Mouse (Mus musculus): ENCODE results near the gene Chsy1. TPM values are rescaled to one million over a fixed set of nuclear protein-coding genes. Genes with fewer than 3 reads are reported as not detected.

Gene Chsy1
- polyA plus RNA-seq, 1 experiment from 2014 or later, result 24.0 TPM

- H3K4me1 ChIP-seq (ENCODE audit: control insufficient read depth in 2 of 2, insufficient read depth in 2 of 2, low read length in 2 of 2), result peaks cover 3 to 13% of the 10 kb centered on the region in 2 experiments; a peak in 3 of 4 replicates
- no peak overlapping the region for H3K4me3 ChIP-seq (ENCODE audit: control insufficient read depth in 1 of 2, insufficient read depth in 1 of 2, low read depth in 1 of 2, low read length in 2 of 2)
- no peak overlapping the region for H3K9ac ChIP-seq (ENCODE audit: low read length)
- H3K9me3 ChIP-seq (ENCODE audit: control insufficient read depth, low read length), result no peaks in the 10 kb centered on the region
- ATAC-seq (ENCODE audit: insufficient number of reproducible peaks, insufficient read depth, low FRiP score, low read depth), result no peak
- H3K27me3 ChIP-seq (ENCODE audit: control insufficient read depth, insufficient read depth, low read length), result no peaks in the 10 kb centered on the region
- 79% methylated on average over 4 of the region's 4 CpGs for WGBS
- H3K27ac ChIP-seq (replicated peaks in 1 of 2; ENCODE audit: control insufficient read depth in 1 of 2, insufficient read depth in 1 of 2, low read depth in 2 of 2, low read length in 2 of 2), result no peak overlapping the region
- H3K4me2 ChIP-seq (ENCODE audit: low read length), result no peak overlapping the region
- peaks cover 48% of the 10 kb centered on the region for H3K36me3 ChIP-seq (ENCODE audit: control insufficient read depth, insufficient read depth, low read length)
Observed at GRCm38 (mm10) chr7:66176256-66176655, 66.9 kb downstream of the Chsy1 start.

- ATAC-seq (ENCODE audit: insufficient number of reproducible peaks, insufficient read depth, low FRiP score, low read depth), result no peak
- no peak overlapping the region for H3K4me2 ChIP-seq (ENCODE audit: low read length)
- no peak overlapping the region for H3K4me3 ChIP-seq (ENCODE audit: control insufficient read depth in 1 of 2, insufficient read depth in 1 of 2, low read depth in 1 of 2, low read length in 2 of 2)
- H3K9me3 ChIP-seq (ENCODE audit: control insufficient read depth, low read length), result 0 out of 2 replicates have a peak, but pooled peaks cover 3% of the 10 kb centered on the region
- peaks cover 3 to 13% of the 10 kb centered on the region in 2 experiments; a peak in 3 of 4 replicates for H3K4me1 ChIP-seq (ENCODE audit: control insufficient read depth in 2 of 2, insufficient read depth in 2 of 2, low read length in 2 of 2)
- 42% methylated on average over 4 of the region's 4 CpGs for WGBS
- H3K9ac ChIP-seq (ENCODE audit: low read length), result no peak overlapping the region
- H3K36me3 ChIP-seq (ENCODE audit: control insufficient read depth, insufficient read depth, low read length), result peaks cover 42% of the 10 kb centered on the region
- H3K27ac ChIP-seq (replicated peaks in 1 of 2; ENCODE audit: control insufficient read depth in 1 of 2, insufficient read depth in 1 of 2, low read depth in 2 of 2, low read length in 2 of 2), result no peak overlapping the region
- no peaks in the 10 kb centered on the region for H3K27me3 ChIP-seq (ENCODE audit: control insufficient read depth, insufficient read depth, low read length)
Observed at GRCm38 (mm10) chr7:66176929-66177328, 67.6 kb downstream of the Chsy1 start.

GRCm38 (mm10) chr7:66178101-66178500 lies 68.8 kb downstream of the Chsy1 start:
- H3K9me3 ChIP-seq (ENCODE audit: control insufficient read depth, low read length), result 0 out of 2 replicates have a peak, but pooled peaks cover 3% of the 10 kb centered on the region
- H3K4me3 ChIP-seq (ENCODE audit: control insufficient read depth in 1 of 2, insufficient read depth in 1 of 2, low read depth in 1 of 2, low read length in 2 of 2), result no peak overlapping the region
- no peak overlapping the region for H3K9ac ChIP-seq (ENCODE audit: low read length)
- peaks cover 3 to 13% of the 10 kb centered on the region in 2 experiments; a peak in 3 of 4 replicates for H3K4me1 ChIP-seq (ENCODE audit: control insufficient read depth in 2 of 2, insufficient read depth in 2 of 2, low read length in 2 of 2)
- H3K27me3 ChIP-seq (ENCODE audit: control insufficient read depth, insufficient read depth, low read length), result no peaks in the 10 kb centered on the region
- H3K36me3 ChIP-seq (ENCODE audit: control insufficient read depth, insufficient read depth, low read length), result peaks cover 30% of the 10 kb centered on the region
- ATAC-seq (ENCODE audit: insufficient number of reproducible peaks, insufficient read depth, low FRiP score, low read depth), result no peak
- no peak overlapping the region for H3K4me2 ChIP-seq (ENCODE audit: low read length)
- no peak overlapping the region for H3K27ac ChIP-seq (replicated peaks in 1 of 2; ENCODE audit: control insufficient read depth in 1 of 2, insufficient read depth in 1 of 2, low read depth in 2 of 2, low read length in 2 of 2)
- 92% methylated on average over 6 of the region's 6 CpGs for WGBS

- peak overlapping the region in 1 of 2 experiments; percentile 37; a peak in 1 of 4 replicates for H3K27ac ChIP-seq (replicated peaks in 1 of 2; ENCODE audit: control insufficient read depth in 1 of 2, insufficient read depth in 1 of 2, low read depth in 2 of 2, low read length in 2 of 2)
- peaks cover 3 to 13% of the 10 kb centered on the region in 2 experiments; a peak in 3 of 4 replicates for H3K4me1 ChIP-seq (ENCODE audit: control insufficient read depth in 2 of 2, insufficient read depth in 2 of 2, low read length in 2 of 2)
- no peak overlapping the region for H3K4me3 ChIP-seq (ENCODE audit: control insufficient read depth in 1 of 2, insufficient read depth in 1 of 2, low read depth in 1 of 2, low read length in 2 of 2)
- peak; percentile 50; the same call in 1 of the 2 replicates for ATAC-seq (ENCODE audit: insufficient number of reproducible peaks, insufficient read depth, low FRiP score, low read depth)
- no peak overlapping the region for H3K4me2 ChIP-seq (ENCODE audit: low read length)
- no peaks in the 10 kb centered on the region for H3K27me3 ChIP-seq (ENCODE audit: control insufficient read depth, insufficient read depth, low read length)
- H3K9me3 ChIP-seq (ENCODE audit: control insufficient read depth, low read length), result 0 out of 2 replicates have a peak, but pooled peaks cover 3% of the 10 kb centered on the region
- H3K36me3 ChIP-seq (ENCODE audit: control insufficient read depth, insufficient read depth, low read length), result peaks cover 20% of the 10 kb centered on the region
- H3K9ac ChIP-seq (ENCODE audit: low read length), result no peak overlapping the region
- 50% methylated on average over 10 of the region's 10 CpGs for WGBS
Observed at GRCm38 (mm10) chr7:66179120-66179581, 69.8 kb downstream of the Chsy1 start.

GRCm38 (mm10) chr7:66179711-66180110 lies 70.4 kb downstream of the Chsy1 start:
- Histone ChIP-seq H3K4me1 (ENCODE audit: control insufficient read depth in 2 of 2, insufficient read depth in 2 of 2, low read length in 2 of 2) (peaks cover 3 to 13% of the 10 kb centered on the region in 2 experiments; a peak in 3 of 4 replicates), H3K36me3 (ENCODE audit: control insufficient read depth, insufficient read depth, low read length) (peaks cover 14% of the 10 kb centered on the region; the same call in 1 of the 2 replicates), H3K9ac (ENCODE audit: low read length) (no peak overlapping the region), H3K27ac (replicated peaks in 1 of 2; ENCODE audit: control insufficient read depth in 1 of 2, insufficient read depth in 1 of 2, low read depth in 2 of 2, low read length in 2 of 2) (peak overlapping the region in 1 of 2 experiments; percentile 37; a peak in 2 of 4 replicates), H3K27me3 (ENCODE audit: control insufficient read depth, insufficient read depth, low read length) (no peaks in the 10 kb centered on the region), H3K4me2 (ENCODE audit: low read length) (no peak overlapping the region), H3K9me3 (ENCODE audit: control insufficient read depth, low read length) (0 out of 2 replicates have a peak, but pooled peaks cover 3% of the 10 kb centered on the region), H3K4me3 (ENCODE audit: control insufficient read depth in 1 of 2, insufficient read depth in 1 of 2, low read depth in 1 of 2, low read length in 2 of 2) (no peak overlapping the region)
- WGBS, result 69% methylated on average over 7 of the region's 7 CpGs
- no peak for ATAC-seq (ENCODE audit: insufficient number of reproducible peaks, insufficient read depth, low FRiP score, low read depth)

GRCm38 (mm10) chr7:66180260-66180659 lies 70.9 kb downstream of the Chsy1 start:
- peaks cover 10% of the 10 kb centered on the region; the same call in 1 of the 2 replicates for H3K36me3 ChIP-seq (ENCODE audit: control insufficient read depth, insufficient read depth, low read length)
- H3K9ac ChIP-seq (ENCODE audit: low read length), result no peak overlapping the region
- H3K27me3 ChIP-seq (ENCODE audit: control insufficient read depth, insufficient read depth, low read length), result no peaks in the 10 kb centered on the region
- peak overlapping the region in 1 of 2 experiments; percentile 37; a peak in 1 of 4 replicates for H3K27ac ChIP-seq (replicated peaks in 1 of 2; ENCODE audit: control insufficient read depth in 1 of 2, insufficient read depth in 1 of 2, low read depth in 2 of 2, low read length in 2 of 2)
- no peak for ATAC-seq (ENCODE audit: insufficient number of reproducible peaks, insufficient read depth, low FRiP score, low read depth)
- 0 out of 2 replicates have a peak, but pooled peaks cover 3% of the 10 kb centered on the region for H3K9me3 ChIP-seq (ENCODE audit: control insufficient read depth, low read length)
- no peak overlapping the region for H3K4me2 ChIP-seq (ENCODE audit: low read length)
- WGBS, result 76% methylated on average over 3 of the region's 3 CpGs
- peaks cover 3 to 13% of the 10 kb centered on the region in 2 experiments; a peak in 3 of 4 replicates for H3K4me1 ChIP-seq (ENCODE audit: control insufficient read depth in 2 of 2, insufficient read depth in 2 of 2, low read length in 2 of 2)
- H3K4me3 ChIP-seq (ENCODE audit: control insufficient read depth in 1 of 2, insufficient read depth in 1 of 2, low read depth in 1 of 2, low read length in 2 of 2), result no peak overlapping the region

GRCm38 (mm10) chr7:66180711-66181365 lies 71.5 kb downstream of the Chsy1 start:
- Histone ChIP-seq H3K9ac (ENCODE audit: low read length) (no peak overlapping the region), H3K4me1 (ENCODE audit: control insufficient read depth in 2 of 2, insufficient read depth in 2 of 2, low read length in 2 of 2) (peaks cover 3 to 13% of the 10 kb centered on the region in 2 experiments; a peak in 3 of 4 replicates), H3K4me3 (ENCODE audit: control insufficient read depth in 1 of 2, insufficient read depth in 1 of 2, low read depth in 1 of 2, low read length in 2 of 2) (no peak overlapping the region), H3K27me3 (ENCODE audit: control insufficient read depth, insufficient read depth, low read length) (no peaks in the 10 kb centered on the region), H3K4me2 (ENCODE audit: low read length) (no peak overlapping the region), H3K9me3 (ENCODE audit: control insufficient read depth, low read length) (0 out of 2 replicates have a peak, but pooled peaks cover 3% of the 10 kb centered on the region), H3K36me3 (ENCODE audit: control insufficient read depth, insufficient read depth, low read length) (peaks cover 4% of the 10 kb centered on the region; the same call in 1 of the 2 replicates), H3K27ac (replicated peaks in 1 of 2; ENCODE audit: control insufficient read depth in 1 of 2, insufficient read depth in 1 of 2, low read depth in 2 of 2, low read length in 2 of 2) (0 out of 4 replicates have a peak overlapping the region, but pooled peaks of 1 of the 2 experiments have one; percentile 14)
- no peak for ATAC-seq (ENCODE audit: insufficient number of reproducible peaks, insufficient read depth, low FRiP score, low read depth)
- 79% methylated on average over 10 of the region's 10 CpGs for WGBS

Measured in heart, embryonic 14.5 days (tissue).